Mouse (Mus musculus) mesoderm, embryonic 11.5 days (tissue): ENCODE measurements around the gene Pik3r6.

Experiments
- DNase-seq: peaks from one replicate; pipeline ENCODE4 v3.0.0-alpha.2; 2012; ENCODE audit warnings: low read depth, low spot score

Gene Pik3r6

DNA sequence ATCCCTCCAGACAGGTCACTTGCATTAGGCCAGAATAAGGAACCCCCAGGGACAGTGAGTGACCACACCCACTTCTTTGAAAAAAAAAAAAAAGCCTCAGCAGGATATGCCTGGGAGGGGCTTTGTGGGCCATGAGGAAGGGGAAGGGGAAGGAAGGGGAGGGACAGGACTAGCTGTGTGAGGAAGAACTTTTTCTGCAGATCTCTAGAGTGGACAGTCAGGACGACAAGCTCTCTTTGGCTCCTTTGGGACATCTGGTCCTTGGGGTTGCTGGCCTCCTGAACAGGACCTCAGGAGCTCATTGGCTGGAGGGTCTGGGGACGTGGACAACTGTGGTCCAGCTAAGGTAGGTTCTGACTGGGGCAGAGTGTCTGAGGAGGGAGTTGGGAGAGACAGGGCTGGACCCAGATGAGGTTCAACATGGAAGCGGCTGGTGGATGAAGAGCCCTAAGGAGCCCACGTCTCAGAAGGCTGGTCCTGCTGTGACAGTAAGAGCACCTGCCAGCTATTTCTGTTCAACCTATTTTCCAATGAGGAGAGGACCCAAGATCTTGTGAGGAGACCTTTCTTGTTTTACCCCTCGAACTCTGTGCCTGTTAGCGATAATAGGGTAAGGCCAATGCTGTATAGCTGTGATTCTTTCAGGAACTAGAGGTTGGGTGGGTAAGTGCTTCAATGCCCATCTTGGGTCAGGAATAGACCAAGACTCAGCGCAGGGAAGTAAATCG, at the start of gene Pik3r6:
Gene Pik3r6 (plus strand): TSS at position 118 of the 728 bp plus-strand sequence.
- no peak for DNase-seq

DNA sequence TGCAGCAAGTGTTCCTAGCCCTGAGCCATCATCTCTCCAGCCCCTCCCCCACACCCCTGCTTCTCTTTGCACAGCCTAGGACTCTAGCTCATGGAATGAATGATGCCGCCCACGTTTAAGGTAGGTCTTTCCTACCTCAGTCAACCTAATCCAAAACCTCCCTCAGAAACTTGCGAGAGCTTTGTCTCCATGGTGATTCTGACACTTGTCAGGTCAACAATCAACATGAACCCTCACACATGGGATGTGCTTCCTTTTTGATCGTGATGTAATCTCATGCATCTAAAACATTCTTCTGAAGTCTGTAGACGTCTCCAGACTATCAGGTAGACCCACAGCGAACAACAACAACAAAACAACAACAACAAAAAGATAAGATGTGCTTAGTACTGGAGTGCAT, 49.5 kb upstream of the Pik3r6 start:
- no peak for DNase-seq

DNA sequence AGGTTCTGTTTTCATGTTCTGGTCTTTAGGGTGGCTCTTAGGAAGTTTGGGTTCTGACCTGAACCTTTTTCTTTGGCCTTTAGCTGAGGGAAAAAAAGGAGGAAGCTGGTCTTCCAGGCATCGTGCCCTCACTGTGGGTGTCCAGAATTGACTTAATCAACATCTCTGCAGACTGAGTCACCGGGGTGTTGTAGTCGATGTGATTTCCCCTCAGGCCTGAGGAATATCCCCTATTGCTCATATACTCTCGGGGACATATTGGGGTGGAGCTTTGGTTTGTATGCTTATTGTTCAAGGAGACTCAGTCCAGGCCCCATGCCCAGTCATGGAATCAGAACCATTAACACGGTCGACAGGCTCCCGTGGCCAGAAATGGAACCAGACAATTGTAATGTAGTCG, 44.7 kb upstream of the Pik3r6 start:
- DNase-seq: no peak

DNA sequence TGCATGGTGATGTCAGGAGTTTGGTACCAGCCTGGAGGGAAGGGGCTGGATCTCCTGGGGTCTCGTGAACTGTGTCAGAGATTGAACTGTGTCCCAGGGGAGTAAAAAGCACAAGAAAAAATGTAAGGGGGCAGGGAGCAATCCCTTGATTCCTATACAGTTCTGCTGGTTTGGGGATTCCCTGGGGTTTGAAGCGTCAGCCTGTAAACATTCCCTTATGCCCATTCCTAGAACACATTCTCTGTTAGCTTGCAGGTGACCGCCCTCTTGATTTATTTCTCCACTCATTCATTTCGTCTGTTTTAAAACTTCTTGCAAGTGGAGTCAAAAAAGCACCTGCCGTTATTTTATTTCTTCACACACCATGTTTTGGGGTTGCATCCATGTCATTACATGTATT, 43.8 kb upstream of the Pik3r6 start:
- DNase-seq: no peak

DNA sequence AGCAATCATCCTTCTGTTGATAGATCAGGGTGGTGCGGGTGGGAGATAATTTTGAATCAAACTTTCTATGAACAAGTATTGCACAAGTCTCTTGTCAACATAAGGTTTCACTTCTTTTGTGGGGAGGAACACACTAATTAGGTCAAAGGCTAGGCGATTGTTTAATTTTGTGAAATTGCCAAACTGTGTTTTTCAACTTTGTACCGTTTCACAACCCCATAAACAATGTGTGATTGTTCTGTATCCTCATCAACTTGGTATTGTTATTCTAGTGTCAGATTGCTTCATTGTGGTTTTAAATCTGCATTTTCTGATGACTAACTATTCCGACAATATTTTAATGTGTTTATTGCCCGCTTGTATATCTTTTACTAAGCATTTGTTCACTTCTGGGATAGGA, 43.3 kb upstream of the Pik3r6 start:
- no peak for DNase-seq

DNA sequence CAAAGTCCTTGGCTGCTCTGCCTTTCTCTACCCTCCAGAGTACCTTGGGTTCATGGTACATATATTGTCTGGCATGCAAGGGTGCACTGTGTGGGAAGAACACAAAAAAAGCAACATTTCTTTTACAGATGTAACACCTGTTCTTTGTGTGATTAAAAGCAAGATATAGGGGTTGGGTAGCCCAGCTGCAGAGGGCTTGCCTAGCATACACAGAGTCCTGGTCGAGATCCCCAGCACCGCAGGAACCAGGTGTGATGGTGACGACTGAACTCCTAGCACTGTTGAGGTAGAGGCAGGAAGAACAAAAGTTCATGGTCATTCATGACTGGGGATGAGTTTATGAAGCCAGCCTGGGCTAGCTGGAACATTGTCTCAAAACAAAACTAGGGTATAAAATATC, 40.1 kb upstream of the Pik3r6 start:
- no peak for DNase-seq

DNA sequence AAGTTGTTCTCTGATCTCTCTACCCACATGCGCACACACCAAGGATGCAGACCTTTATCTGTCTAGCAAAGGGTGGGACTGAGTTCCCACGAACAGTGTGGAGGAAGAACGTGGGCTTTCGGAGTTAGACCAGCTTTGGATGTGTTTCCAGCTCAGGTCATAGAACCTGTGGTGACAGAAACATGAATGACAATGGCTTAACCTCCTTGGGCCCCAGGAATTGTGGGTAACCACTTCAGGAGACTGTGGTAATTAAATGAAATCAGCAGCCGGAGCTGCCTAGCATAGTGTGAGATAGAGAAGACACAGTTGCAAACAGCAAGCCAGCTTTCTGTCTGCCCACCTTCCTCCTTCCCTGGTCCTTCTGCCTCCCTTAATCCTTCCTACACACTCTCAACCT, 38.6 kb upstream of the Pik3r6 start:
- no peak for DNase-seq

DNA sequence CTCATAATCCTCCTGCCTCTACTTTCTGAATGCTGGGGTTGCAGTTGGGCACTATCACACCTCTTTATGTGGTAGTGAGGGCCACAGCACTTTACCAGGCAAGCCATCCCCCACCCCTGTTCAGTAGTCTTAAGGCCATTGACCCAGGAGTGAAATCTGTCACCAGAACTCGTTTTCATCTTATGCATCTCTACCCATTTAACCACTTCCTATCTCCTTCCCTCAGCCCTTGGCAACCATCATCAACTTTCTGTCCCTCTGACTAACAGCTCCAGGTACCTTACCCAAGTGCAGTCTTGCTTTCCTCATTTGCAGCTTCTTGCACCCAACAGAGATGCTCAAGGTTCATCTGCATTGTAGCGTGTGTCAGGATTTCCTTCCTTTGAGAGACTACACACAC, 37.7 kb upstream of the Pik3r6 start:
- no peak for DNase-seq

DNA sequence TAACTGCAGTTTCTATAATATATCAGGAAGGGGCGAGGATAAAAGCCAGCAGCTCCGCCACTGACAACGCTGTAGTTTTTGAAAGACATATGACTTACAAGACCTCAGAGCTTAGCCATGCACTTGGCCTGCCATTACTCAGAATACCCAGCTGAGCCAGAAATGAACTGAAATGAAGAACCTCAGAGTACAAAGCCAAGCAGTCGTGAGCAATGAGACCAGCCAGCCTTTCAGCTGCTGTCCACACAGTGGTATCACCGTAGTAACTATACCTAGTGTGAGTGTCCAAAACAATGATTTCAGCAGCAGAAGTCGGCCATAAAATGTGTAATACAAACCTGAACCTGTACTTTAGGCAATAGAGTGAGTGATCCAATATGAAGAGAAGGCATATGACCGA, 35.4 kb upstream of the Pik3r6 start:
- no peak for DNase-seq

DNA sequence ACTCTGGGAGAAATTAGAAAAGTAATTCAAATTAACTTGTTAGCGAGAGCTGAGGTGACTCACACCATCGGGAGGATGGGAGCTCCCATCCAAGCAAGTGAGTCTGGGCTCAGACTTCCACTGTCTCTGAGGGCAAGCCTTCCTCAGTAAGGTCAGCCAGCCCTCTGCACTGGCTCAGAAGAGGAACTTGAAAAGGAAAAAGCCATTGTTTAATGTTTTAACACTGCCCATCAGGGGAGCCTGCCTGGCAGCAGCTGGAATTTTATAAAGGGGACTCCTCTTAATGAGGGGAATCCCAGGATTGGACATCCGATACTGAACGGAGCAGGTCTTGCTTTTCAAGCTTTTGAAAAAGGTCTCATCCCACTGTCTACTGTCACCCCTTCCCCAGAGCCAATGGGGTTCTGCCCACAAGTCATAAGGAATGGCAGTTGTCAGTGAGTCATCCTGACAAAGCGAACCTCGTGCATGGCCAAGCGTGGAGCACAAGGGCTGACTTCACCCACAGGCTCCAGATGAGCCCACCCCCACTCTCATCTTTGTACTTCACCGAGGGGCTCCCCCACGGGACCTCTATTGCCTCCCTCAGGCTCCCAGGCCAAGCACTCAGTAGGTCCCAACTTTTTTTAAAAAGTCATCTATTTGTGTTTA, 34.7 kb upstream of the Pik3r6 start:
- DNase-seq: no peak

DNA sequence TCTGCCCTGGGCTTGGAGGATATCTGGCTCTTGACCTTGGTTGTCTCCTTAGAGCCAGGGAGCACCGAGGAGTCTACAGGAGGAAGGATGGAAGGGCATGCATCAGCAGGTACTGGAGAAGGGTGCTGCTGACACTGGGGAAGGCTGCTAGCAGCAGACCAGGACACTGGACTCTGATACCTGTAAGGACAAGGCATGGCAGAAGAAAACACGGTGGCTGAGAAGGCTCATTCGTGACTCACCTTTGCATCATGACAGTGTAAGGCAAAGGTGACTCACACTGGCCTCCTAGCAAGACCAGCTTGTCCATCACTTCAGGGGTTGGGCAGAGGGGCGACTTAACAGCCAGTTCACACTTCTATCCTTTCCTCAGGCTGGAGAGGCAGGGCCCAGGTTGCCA, 33.9 kb upstream of the Pik3r6 start:
- DNase-seq: no peak

DNA sequence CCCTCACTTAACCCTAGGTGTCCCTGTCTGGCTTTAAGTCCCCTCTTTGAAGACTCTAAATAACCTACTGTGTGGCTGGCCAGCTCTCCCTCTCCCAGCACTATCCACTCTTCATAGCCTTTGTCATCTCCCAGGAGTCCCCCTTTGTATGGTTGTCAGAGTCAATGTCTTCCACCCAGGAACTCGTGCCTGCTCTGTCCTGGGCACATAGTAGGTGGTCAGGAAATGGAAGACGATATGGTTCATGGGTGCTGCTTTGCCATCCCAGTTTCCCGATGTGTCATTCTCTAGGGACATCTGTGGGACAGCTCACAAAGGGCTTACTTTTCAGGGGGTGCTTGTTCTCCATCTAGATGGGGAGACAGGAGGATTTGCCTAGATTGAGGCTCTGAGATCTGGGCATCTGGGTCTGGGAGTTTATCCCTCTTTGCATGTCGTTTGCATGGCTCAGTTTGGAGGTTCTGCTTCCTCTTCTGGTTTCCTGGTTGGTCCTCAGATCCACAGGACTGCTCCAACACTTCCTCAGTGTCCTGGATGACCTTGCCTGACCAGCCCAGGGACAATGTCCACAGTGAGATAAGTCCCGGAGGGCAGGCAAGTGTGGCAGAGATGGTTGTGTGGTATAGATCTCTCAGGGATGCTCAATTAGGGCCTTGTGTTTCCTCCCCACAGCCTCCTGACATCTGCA, 30.5 kb upstream of the Pik3r6 start:
- DNase-seq: no peak

DNA sequence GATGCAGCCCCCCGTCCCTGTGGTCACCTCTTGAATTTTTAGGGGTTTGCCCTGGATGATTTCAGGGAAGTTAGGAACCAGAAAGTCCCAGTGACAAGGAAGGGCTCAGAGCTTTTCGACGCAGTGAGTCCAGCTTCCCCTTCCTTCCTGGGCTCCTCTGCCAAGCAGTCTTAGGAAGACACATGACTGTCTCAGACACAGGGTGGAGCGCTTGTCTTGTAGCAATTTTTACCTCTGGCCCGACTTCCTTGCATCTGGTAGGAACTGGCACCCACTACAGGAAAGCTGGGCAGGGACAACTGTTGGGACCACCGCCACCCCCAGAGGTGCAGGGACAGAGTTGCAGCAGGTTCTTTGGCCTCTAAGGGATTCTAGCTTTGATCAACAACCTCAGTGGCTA, 28.2 kb upstream of the Pik3r6 start:
- DNase-seq: no peak

DNA sequence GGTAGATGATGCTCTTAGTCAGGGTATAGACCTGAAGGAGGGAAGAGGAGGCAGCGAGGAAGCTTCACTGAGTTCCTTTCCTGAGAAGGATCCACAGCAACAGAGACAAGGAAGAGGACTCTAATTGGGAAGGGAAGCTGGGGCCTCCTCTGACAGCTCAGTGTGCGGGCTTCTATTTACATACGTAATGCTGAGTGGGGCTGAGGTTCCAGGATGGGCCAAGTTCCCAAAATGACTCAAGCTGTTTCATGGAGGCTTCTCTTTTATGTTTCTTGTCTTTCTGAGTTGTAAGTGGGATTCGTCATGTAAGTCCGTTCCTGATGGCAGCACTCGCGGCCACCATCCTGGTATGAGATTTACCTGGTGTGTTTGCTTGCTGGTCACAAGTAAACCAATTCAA, 27.1 kb upstream of the Pik3r6 start:
- DNase-seq: no peak

DNA sequence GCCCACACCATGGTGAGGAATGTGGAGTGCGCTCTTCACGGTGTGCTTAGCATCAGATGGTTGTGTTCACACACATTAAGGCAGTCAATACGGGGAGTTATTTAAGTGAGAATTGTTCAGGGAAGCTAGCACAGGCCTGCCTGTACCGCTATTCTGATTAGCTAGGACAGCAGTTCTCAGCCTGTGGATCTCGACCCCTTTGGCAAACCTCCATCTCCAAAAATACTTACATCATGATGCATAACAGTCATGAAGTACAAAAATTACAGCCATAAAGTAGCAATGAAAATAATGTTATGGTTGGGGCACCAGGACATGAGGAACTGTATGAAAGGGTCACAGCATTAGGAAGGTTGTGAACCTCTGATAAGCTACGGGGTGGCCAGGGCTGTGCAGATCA, 25.2 kb upstream of the Pik3r6 start:
- DNase-seq: no peak

DNA sequence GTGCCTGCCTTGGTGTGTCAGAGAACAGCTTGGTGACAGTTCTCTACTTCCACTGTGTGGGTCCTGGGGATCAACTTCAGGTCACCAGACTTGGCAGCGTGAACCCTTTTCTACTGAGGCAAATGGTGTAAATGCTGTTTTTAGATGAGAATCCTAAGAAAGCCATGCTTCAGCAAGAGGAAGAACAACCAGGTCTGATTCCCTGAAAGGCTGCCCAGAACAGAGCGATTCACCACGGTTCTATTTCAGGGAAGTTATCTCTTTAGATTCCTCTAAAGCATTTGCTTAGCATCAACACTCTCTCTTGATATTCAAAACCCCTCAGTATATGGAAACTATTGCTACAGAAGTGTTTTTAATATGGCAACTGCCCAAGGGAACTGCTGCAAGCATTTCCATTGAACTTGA, 24.2 kb upstream of the Pik3r6 start:
- DNase-seq: no peak

DNA sequence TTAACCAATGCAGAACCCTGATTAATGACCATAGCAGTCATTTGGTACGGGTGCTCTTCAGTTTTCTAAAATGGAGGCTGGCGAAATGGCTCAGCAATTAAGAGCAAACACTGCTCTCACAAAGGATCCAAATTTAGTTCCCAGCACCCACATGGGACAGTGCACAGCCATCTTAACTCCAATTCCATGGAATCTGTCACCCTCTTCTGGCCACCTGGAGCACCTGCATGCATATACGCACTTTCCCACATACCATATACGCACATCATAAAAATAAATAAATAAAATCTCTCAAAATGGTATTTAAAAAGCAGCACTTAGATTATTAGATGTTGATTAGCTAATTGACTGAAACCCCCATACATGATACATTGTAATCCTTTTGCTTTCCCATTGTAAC, 22.2 kb upstream of the Pik3r6 start:
- DNase-seq: no peak

DNA sequence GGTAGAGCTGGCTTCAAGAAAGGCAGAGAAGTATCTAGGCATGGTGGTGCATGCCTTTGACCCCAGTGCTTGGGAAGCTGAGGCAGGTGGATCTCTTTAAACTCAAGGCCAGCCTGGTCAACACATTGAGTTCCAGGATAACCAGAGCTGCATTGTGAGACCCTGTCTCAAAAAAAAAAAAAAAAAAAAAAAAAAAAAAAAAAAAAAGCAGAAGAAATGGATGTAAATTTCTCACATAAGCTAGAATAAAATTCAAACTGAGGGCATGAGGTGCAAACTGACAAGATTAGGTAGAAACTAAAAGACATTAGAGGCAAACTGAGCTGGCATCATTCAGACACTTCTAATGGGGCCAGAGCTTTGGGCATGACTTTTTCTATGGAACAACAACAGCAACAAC, 20.8 kb upstream of the Pik3r6 start:
- no peak for DNase-seq

DNA sequence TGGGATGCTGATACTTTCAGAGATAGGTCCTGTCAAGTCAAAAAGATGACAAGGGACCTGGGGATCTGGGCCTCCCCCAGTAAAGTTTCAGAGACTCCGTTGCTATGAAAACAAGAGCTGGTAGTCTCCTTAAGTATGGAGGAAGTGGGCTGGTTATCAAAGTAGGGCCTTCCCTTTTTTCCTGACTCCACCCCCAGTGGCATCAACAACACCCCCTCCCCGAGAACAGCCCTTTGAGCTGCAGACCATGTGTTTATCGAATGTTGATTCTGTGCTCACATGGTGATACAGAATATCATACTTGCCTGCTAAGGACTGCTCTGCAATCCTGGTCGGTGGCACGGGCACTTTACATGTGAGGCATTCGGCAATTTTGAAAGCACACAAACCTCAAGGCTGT, 19.6 kb upstream of the Pik3r6 start:
- DNase-seq: no peak

DNA sequence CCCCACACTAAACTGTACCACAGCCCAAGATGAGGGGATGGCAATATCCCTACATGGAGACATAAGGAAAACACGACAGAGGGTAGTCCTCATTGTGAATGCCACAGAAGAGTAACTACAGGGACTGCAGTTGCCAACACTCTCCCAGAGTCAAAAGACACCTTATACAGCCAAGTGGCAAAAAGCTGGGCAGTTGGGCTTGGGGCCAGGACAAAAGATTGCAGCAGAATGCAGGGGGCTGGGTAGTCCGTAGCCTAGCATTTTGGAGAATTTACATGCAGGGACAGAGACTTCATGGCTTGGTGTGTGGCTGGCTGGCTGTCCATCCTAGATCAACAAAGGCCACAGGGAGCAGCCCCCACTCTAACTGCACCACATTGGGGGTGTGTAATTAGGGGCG, 18.4 kb upstream of the Pik3r6 start:
- DNase-seq: no peak

DNA sequence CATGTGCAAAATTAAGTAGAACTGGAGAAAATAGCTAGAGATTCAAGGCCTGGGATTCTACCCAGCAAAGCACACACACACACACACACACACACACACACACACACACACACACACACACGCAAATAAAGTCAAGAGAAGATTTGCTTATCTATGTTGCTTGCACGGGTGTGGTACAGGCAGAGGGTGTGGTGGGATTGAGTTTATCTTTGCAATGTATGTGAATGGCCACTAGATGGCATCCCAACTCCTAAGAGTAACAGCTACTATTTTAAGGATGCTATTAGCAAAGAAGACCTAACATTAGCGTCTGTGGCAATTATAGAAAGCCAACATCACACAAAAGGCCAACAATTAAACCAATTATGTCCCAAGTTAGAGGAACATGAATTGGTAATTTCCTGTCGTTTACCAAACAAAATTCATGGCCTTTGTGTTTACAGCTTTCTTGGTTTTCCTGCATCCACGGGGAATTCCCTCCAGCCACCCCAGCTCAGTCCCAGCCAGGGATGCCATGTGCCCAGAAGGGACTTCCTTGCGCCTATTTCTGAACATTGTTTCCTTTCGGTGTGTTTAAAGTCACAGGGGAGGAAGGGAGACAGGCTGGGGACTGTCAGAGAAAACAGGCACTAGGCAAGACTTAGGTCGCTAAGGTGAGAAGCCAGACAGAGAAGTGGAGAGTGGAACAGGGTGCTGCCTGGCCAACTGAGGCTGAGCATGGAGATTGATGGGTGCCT, 17.4 kb upstream of the Pik3r6 start:
- DNase-seq: peak; percentile 68

DNA sequence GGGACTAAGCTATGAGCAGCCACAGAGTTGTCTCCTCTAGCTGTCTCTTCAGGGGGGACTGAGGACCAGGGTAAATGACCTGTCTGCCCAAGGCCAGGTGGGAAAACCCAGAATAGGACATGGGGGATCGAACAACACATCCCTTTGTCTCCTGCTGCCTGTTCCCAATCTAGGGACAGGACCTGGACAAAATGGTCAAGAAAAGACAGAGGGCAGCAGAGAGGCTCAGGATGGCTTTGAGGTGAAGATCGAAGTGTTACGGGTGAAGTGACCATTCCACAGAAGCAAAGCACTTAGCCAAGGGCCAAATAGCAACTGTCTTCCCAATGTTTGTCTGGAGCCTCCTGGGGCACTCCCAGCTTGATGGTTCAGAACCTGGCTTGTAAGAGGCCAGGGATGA, 16.7 kb upstream of the Pik3r6 start:
- no peak for DNase-seq
